Mouse (Mus musculus): ENCODE results near the gene Vmn1r239-ps.
"Not testable (repeated sequence)": the region's sequence is repeated elsewhere in the genome, so short reads cannot be mapped to it uniquely, and the experiment has no call there.

The Vmn1r239-ps gene

DNA sequence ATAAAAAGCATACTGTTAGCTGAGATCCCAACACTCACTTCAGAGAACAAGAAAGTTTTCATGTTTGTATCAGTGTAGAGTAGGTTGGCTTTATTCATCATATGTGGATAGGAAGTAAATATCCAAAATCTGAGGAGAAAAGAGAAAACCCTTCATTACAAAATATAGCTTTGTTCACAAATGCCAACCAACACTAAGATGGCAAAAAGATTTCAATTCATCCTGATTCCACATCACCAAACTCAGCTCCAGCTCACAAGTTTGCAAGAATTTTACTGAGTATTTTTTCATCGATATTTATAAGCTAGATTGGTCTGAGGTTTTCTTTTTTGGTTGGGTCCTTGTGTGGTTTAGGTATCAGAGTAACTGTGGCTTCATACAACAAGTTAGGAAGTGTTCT, at the start of gene Vmn1r239-ps:
Gene Vmn1r239-ps (minus strand): TSS at position 101 of the 400 bp plus-strand sequence.
- not testable (repeated sequence) for DNase-seq (ENCODE audit: low spot score in 2 of 2)

DNA sequence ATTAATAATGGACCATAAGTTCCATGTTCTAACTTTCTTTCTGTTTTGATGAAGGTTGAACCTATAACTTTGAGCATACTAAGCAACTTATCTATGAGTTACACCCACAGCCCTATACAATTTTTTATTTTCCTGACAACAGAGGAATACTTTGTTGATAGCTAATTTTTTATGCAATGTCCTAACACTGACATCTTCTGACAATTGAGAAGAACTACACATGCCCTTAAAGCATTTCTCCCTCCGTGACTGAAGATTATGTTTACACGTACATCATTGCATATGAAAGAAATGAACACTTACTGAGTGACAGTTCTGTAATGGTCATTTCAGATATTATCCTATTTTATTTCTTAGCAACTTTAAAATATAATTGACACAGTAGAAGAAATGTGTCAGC, 36.0 kb upstream of the Vmn1r239-ps start:
- DNase-seq (ENCODE audit: low spot score in 2 of 2) = no peak

DNA sequence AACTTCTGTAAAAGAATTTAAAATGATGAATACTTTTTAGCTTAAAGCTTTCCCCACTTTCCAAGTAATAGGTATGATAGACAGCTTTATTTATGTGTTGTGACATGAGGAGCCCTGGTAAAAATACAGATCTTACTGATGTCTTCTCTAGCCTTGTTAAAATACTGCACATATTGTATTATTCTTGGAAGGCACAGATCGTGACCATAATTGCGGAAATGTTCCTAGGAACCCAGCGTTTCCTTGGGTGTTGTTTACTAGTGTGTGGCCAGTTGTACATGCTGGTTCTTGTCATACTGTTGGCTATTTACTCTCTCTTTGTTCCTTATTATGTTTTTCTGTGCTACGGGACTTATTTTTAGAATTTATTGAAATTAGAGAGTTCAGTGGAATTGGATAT, 10.1 kb downstream of the Vmn1r239-ps start:
- DNase-seq (ENCODE audit: low spot score in 2 of 2) = no peak

DNA sequence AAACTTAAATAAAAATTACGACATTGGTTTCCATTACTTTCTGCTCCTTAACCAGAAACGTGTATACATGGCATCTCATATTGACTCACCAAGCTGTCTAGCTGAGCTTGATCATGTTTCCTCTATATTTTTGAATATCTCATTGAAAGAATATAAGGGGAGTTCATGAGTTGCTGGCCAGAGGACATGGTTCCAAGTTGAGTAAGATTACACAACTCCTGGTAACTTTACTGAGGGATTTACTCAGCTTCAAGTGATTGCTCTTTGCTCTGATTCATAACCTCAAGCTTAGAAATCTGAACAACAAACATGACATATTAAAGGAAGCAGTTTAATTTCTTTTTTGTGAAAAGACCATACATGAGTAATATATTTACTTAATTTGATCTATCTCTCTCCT, 18.1 kb downstream of the Vmn1r239-ps start:
- DNase-seq (ENCODE audit: low spot score in 2 of 2) = no peak

DNA sequence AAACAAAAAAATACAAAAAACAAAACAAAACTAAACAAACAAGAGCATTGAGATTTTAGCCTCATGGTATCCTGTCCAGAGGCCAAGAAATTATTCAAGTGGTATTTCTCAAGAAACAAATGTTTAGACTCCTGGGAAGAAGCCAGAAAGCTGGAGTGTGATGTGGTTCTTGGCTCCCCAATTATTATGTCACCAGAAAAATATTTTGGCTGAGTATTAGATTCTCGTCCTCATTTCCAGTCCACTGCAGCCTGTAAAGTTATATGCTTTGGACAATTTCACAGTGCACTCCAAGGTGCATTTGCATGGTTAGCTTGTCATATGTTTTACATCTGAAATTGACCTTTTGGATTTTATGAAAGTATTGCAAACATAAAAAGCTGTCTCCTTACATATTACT, 23.8 kb downstream of the Vmn1r239-ps start:
- DNase-seq (ENCODE audit: low spot score in 2 of 2) = no peak

DNA sequence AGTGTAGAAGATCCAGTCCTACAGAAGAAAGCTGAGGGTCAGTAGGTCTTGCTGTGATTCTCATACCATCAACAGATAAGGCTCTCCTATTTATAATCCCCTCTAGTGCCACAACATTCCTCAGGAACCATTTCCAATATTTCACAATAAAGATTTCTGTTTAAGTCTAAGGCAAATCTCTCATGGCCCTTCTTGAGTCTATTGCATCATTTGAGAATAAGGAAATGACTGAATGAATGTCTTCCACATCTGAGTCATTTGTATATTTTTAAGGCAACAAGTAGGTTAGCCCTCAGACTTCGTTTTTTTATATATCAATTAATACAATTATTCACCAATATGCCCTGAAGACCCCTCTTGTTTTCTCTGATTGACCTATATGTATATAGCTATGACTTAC, 24.4 kb downstream of the Vmn1r239-ps start, which contains the start of gene Il13ra2:
Gene Il13ra2 (minus strand): TSS at position 64 of the 400 bp plus-strand sequence.
- DNase-seq (ENCODE audit: low spot score in 2 of 2) = no peak
